Mouse (Mus musculus): Measurements from ENCODE around the gene Olfr10. TPM values are rescaled to one million over a fixed set of nuclear protein-coding genes. Genes with fewer than 3 reads are reported as not detected.
"Not testable (repeated sequence)": the region's sequence is repeated elsewhere in the genome, so short reads cannot be mapped to it uniquely, and the experiment has no call there.

Gene Olfr10
- total RNA-seq, 2 experiments from 2014 or later, result not detected

- DNase-seq; intact Hi-C loops (cut with DNase I): not testable (repeated sequence)
These were observed 4.0 kb downstream of the Olfr10 start for GRCm38 (mm10) chr11:49308547-49308946.

DNA sequence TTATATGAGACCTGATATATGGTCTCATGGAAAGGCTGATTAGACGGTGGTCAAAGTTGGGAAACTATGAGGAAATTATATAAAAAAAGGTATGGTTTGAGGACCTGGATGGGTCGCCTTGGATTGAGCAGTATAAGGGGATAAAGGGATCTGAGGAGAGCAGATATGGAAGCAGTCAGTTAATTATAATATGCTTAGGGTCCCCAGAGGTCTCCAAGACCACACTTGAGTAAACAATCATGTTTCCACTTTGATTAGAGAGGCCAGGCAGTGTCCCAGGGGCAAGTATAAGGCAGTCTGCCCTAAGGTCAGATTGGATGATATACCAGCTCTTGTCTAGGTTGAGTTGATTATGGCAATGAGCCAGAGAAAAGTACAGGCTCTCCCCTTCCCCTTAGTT, 17.9 kb downstream of the Olfr10 start, which contains the start of gene Olfr1391:
Olfr1391 (plus strand) TSS at position 301 of the 400 bp plus-strand sequence.
- DNase-seq, result no peak
- intact Hi-C loops (cut with DNase I), result no loop called here

GRCm38 (mm10) chr11:49326726-49327125, 22.2 kb downstream of the Olfr10 start:
- intact Hi-C loops (cut with DNase I), result no loop called here
- no peak for DNase-seq

DNA sequence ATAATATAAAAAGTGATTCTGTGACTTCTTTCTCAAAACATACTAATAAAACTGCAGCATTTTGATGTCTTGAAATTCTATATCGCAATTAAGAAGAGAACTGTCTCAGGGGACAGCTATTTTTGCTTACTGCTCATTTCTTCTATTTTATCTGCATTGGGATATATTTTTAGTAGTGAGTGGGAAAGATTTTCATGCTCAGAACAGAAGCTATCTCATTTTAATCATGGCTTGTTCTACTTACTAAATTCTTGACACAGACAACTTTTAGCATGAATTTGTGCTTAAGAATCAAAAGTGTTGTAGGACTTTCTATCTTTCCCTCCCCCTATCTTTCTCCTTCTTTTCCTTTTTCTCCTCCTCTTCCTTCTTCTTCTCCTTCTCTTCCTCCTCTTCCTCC, 25.1 kb downstream of the Olfr10 start:
- intact Hi-C loops (cut with DNase I), result loop anchor here (10.0 kb wide), 1 partner anchor 55 kb away; no protein-coding TSS in a partner anchor
- DNase-seq, result no peak

DNA sequence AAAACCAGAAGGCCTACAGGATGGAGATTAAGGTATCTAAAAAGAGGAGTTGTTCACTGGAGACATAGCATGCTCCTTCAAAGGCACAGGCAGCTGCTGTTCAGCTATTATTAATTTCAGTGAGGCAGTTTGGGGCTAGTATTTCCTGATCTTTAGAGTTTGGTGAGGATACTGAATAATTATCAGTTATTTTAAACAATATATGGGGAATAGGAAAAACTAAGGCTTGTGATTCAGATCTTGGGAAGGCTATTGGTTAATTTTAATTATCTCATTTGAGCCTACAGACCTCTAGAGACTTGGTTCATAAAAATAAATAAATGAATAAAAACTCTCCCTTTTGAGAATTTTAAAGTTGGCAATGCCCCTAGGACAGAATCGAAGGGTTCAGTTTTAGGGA, 30.3 kb downstream of the Olfr10 start, which contains the start of gene Olfr1390:
Olfr1390 (plus strand) TSS at position 301 of the 400 bp plus-strand sequence.
- intact Hi-C loops (cut with DNase I), result loop anchor here (10.0 kb wide), 1 partner anchor 50 kb away; no protein-coding TSS in a partner anchor
- DNase-seq, result no peak

DNA sequence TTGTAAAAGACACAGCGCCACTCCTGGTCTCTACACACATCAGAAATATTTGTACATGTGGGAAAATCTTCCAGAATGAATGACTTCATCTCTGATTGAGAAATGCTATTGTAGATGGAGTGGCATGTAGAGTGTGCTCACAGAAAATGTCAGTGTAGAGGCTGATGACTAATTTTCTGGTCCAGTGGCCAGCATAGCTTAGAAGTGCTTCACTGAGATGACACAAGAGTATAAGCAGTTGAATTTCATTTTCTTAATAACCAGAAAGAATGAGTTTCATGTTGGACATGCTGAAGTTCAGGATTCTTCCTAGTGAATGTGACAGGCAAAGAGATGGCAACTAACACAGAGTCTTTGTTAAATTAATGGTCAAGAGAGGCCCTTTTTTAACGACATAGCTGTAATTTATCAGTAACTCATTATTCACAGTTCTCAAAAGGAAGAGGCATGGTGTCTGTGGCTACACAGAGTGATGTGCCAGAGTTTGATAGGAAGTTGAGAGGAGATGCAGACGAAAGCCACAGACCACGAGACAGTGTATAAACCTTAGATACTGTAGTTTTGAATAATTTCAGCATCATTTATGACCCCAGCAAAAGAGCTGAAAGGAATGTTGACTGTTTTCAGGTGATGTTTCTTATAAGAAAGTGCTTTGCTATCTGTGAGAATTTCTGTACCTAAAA, 32.8 kb downstream of the Olfr10 start:
- intact Hi-C loops (cut with DNase I), result loop anchor here (10.0 kb wide), 1 partner anchor 48 kb away; no protein-coding TSS in a partner anchor

More for the DNA sequence above, 32.8 kb downstream of the Olfr10 start:
- no peak for DNase-seq

Other genes with a start within 250 kb of the Olfr10 start
- gene Tgtp2, start 240.5 kb upstream of the Olfr10 start, total RNA-seq (2021), result 1 to 10 TPM in 1 of 2 experiments, under 1 TPM in 1; 0.33 to 1.1 TPM
- under 1 TPM; 0.59 to 0.64 TPM for gene Ifi47, start 228.2 kb upstream of the Olfr10 start, total RNA-seq (2021)
- gene Olfr1396, start 189.9 kb upstream of the Olfr10 start, total RNA-seq (2021), result not detected
- gene Olfr1395, start 162.5 kb upstream of the Olfr10 start, total RNA-seq (2021), result not detected
- gene Olfr1394, start 150.4 kb upstream of the Olfr10 start, total RNA-seq (2021), result not detected
- gene Btnl9, start 117.6 kb upstream of the Olfr10 start, total RNA-seq (2021), result 1 to 10 TPM; 2.1 to 4.3 TPM
- gene Zfp62, start 101.4 kb upstream of the Olfr10 start, total RNA-seq (2021), result 10 to 100 TPM; 17.2 to 20.9 TPM
- 10 to 100 TPM; 41.3 to 41.5 TPM for gene Mgat1, start 60.5 kb upstream of the Olfr10 start, total RNA-seq (2021)
- not detected for gene Olfr1393, start 26.4 kb upstream of the Olfr10 start, total RNA-seq (2021)
- gene Olfr1392, start 19.5 kb upstream of the Olfr10 start, total RNA-seq (2021), result not detected
- not detected for gene Olfr1391, start 18.0 kb downstream of the Olfr10 start, total RNA-seq (2021)
- gene Olfr1390, start 30.4 kb downstream of the Olfr10 start, total RNA-seq (2021), result not detected
- not detected for gene Olfr1389, start 118.3 kb downstream of the Olfr10 start, total RNA-seq (2021)
- gene Olfr1388, start 131.9 kb downstream of the Olfr10 start, total RNA-seq (2021), result under 1 TPM in 1 of 2 experiments, not detected in 1; 0.08 TPM
- gene Olfr1387, start 150.6 kb downstream of the Olfr10 start, total RNA-seq (2021), result not detected
- not detected for gene Olfr1386, start 160.3 kb downstream of the Olfr10 start, total RNA-seq (2021)
- not detected for gene Olfr1385, start 184.3 kb downstream of the Olfr10 start, total RNA-seq (2021)
- not detected for gene Olfr1384, start 202.0 kb downstream of the Olfr10 start, total RNA-seq (2021)
- under 1 TPM in 1 of 2 experiments, not detected in 1; 0.32 TPM for gene Olfr1383, start 214.9 kb downstream of the Olfr10 start, total RNA-seq (2021)
- gene Olfr1382, start 223.5 kb downstream of the Olfr10 start, total RNA-seq (2021), result not detected
- not detected for gene Olfr1381, start 238.7 kb downstream of the Olfr10 start, total RNA-seq (2021)